Mouse (Mus musculus): ENCODE measurements around the gene Hnrnpr.

DNA sequence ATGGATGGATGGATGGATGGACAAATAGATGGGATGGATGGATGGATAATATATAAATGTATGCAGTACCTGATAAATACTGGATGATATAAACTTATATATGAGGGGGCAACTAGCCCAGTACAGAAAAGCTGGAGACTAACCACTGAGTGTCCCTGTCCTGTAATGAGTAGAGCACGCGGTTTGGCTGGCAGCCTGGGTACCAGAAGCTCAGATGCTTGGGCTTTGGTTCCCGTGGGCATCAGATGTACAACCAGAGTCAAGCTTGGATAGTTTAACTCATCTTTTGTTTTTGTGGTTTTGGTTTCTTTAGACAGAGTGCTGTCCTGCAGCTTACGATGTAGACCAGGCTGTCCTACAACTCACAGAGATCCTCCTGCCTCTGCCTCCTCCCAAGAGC is 47.2 kb upstream of the Hnrnpr start:
- TF ChIP-seq CTCF (IDR thresholded peaks at IDR 0.05; ENCODE audit: low read depth, low read length) (no peak), POLR2A (IDR thresholded peaks at IDR 0.05; ENCODE audit: extremely low read depth, insufficient read depth, low read length) (no peak)

Data from liver, adult 2 months (tissue).